Mouse (Mus musculus) heart, adult 18-20 months (tissue): ENCODE data around the gene Manba. TPM values are rescaled to one million over a fixed set of nuclear protein-coding genes. Genes with fewer than 3 reads are reported as not detected.
A peak's percentile ranks its signal among the peaks of the same experiment; 100 is the strongest.

Source experiments
- DNase-seq, 2 experiments: peaks; one replicate each; pipeline ENCODE4 v3.0.0; 2021 to 2022; ENCODE audit warnings: mixed read lengths in 1 of 2
- total RNA-seq, 2 experiments: library from RNA; stranded (reverse); gene quantifications; 2 replicates each; pipeline ENCODE4 v1.2.3; 2021

Manba gene
- total RNA-seq, 2 experiments from 2014 or later: 15.0 to 17.5 TPM

- DNase-seq: no peak
These were observed 44.3 kb downstream of the Manba start for GRCm38 (mm10) chr3:135529670-135530069.

GRCm38 (mm10) chr3:135531762-135532161 is 46.4 kb downstream of the Manba start:
- no peak for DNase-seq

GRCm38 (mm10) chr3:135534103-135534502 is 48.7 kb downstream of the Manba start:
- DNase-seq: peak; percentile 36 to 49

DNA sequence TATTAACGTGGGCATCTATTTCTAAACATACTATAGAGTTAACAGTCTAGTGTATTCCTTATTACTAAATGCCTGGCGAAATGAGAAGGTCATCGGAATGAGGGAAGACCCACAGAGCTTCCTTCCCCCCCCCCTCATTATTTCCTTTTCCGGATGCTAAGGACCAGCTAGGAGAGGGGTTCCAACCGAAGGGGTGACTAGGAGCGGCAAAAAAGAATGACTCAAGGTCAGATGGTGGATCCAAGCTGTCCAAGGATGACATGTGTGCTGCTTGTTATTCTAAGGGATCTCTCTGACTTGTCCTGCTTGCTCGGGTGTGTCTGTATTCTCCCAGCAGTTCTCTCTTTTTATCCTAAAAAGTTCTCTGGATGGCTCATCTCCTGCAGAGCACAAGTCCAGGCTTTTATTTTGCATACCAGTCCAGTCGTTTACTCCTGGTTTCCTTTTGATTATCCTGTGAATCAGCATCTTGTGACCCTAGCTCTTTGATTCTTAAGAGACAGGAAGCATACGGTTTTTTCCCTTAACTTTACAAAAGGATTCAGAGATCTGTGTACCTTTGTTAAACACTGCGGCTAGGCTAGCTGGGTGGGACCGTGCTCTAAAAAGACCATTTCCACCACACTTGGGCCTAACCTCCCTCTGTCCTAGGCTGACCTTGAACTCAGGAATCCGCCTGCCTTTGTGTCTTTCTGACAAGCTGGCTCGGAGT is 61.0 kb downstream of the Manba start:
- DNase-seq: no peak

DNA sequence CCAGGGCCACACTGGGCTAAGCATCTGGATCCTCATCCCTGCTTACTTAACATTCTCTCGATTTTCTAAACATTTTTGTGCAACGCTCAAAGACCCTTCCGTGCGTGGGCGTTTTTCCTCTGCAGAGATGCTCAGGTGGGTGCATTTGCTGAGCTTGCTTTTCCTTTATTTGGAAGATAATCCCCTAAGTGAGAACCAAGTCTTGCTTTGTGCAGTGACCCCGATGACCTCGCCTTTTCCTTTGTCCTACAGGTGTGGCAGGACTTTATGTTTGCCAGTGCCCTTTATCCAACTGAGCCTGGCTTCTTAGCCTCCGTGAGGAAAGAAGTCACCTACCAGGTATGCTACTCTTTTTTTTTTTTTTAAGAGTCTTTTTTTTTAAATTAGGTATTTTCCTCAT is 61.9 kb downstream of the Manba start:
- no peak for DNase-seq

DNA sequence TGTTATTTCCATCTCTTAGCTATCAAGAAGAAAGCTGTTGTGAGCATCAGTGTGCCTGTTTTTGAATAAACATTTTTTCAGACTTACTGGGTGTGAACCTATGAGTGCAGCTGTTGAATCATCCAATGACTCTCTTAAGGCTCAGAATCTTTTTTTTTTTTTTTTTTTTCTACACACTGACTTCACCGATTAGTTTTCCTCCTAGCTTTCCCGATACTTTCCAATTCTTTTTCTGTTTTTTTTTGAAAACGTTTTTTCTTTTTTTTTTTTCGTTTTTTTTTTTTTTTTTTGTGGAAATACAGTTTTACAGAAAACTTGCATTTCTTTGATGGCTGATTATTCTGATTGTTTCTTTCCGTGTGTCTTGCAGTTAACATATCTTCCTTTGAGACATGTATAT is 67.5 kb downstream of the Manba start:
- no peak for DNase-seq

- DNase-seq: no peak
These were observed 69.8 kb downstream of the Manba start for GRCm38 (mm10) chr3:135555192-135555591.

DNA sequence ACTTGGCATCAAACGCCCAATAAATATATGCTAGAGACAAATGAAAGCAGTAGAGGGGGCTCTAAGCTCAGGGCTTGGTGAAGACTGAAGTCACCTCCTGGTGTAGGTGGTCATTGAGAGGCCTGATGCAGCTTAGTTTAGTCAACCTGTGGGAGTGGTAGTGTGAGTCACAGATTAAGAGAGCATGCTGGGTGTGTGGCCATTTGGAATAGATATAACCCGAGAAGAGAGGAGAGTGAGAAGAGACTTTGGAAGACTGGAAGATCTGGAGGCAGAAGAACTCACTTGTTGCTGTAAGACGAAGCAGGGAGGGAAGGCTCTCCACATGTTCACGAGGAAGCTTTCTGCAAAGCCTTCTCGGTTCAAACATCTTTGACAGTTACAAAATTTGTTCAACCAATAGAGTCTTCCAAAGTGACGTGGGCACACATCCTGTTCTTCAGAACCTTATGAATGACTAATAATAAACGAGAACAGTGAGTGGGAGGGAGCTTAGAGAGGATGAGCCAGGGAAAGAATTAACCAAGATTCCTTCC is 70.7 kb downstream of the Manba start:
- DNase-seq: peak; percentile 39 to 55

DNA sequence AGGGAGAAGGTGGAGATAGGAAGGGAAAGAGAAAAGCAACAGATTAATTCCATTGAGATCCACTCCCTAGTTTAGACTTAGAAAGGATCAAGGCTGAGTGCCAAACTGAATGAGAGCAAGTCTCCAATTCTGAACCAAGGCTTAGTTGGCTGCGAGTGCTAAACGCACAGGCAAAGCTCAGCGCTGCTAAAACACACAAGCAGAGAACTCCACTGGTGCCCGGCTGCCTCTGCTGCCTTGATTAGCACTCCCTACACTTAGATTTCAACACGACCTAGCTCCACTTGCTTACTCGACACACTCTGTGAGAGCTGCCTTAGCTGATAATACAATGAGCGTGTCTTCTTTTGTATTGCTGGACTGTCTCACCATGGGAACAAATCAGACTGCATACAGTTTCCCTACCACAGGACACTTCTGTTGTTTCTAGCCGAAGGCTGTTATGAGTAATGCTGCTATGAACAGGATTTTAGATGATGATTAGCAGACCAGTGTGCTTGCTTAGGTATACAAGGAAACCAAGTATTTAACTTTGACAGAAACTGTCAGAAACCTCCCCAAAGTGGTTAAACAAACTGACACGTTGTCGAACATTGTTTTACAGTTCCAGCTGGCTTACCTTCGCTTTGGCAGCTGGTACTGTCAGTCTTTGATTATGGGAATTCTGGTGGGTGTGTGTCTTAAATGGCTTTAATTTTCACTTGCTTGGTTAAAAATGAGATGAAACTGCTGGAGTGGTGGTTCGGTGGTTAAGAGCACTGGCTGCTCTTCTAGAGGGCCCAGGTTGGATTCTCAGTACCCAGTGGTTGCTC is 71.6 kb downstream of the Manba start:
- DNase-seq: peak; percentile 49 to 50

DNA sequence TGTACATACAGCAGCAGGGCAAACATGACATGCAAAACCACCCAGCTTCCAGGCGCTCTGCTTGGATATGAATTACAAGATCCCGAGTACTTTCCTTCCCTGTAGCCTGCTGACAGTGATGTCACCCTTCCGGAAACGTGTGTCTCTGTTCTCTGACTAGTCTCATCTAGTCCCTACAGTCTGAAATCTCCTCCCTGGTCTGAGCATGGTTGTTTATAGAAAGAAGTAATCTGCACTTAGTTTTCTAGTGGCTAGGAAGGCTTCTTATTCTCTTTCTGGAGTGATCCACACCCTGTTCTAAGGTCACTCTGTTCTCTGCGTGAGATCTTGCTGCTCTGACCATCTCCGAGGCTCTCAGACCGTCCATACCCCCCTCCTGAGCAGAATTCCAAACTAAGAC is 76.6 kb downstream of the Manba start:
- DNase-seq: no peak

- no peak for DNase-seq
These were observed 77.8 kb downstream of the Manba start for GRCm38 (mm10) chr3:135563163-135563689.

GRCm38 (mm10) chr3:135564706-135565105 is 79.3 kb downstream of the Manba start:
- no peak for DNase-seq

DNA sequence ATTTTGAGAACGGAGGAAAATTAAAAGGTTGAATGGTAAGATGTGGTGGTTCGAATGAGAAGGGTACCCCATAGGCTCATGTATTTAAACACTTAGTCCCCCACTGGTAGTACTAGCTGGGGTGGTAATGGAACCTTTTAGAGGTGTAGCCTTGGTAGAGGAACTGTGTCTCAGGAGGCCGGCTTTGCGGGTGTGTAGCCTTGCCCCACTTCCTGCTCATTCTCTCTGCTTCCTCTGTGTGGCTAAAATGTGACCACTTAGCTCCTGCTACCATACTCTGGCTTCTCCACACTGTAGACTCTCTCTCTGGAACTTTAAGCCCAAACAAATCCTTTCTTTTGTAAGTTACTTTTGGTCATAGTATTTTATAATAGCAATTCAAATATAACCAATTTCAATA is 79.9 kb downstream of the Manba start:
- no peak for DNase-seq

- peak; percentile 70 to 83 for DNase-seq
These were observed 82.5 kb downstream of the Manba start for GRCm38 (mm10) chr3:135567888-135568287.

DNA sequence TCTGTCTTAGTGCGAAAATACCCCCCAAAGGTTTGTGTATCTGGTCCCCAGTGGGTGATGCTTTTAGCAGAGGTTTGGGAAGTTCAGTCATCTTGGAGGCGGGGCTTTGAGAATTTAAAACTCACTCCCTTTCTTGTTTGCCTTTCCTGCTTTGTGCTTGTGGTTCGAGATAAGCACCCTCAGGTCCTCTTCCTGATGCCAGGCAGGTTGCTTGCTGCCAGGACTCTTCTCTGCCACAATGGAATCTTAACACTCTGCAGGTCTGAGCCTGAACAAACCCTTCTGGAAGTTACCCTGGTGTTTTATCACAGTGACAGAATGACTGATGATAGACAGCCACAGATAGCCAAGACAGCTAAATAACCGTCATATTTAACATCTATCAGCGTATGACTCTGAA is 83.2 kb downstream of the Manba start:
- DNase-seq: peak; percentile 32 to 42

DNA sequence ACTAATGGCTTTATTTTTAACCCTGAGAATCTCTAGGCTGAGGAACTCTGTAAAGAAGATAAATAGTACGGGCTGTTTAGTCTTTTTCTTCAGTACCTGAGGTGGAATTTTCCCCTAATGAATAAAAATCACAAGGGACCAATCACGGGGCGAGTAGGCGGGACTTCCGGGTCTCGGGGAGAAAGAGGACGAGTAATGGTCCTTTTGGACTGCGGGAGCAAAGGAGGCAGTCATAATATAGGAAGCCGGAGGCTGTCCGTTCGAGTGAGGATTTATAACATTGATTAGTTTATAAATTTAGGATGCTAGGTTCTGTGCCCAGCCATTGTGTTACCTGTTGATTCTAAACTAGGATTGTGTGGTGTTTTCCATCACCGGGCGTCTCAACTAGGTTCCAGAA is 86.1 kb downstream of the Manba start:
- DNase-seq: no peak

- peak; percentile 53 to 74 for DNase-seq
These were observed 87.6 kb downstream of the Manba start for GRCm38 (mm10) chr3:135573051-135573450.

GRCm38 (mm10) chr3:135575126-135575525 is 89.7 kb downstream of the Manba start:
- DNase-seq: no peak

GRCm38 (mm10) chr3:135578588-135579140 is 93.3 kb downstream of the Manba start:
- DNase-seq: no peak

GRCm38 (mm10) chr3:135579179-135579578 is 93.8 kb downstream of the Manba start:
- peak; percentile 67 to 71 for DNase-seq

DNA sequence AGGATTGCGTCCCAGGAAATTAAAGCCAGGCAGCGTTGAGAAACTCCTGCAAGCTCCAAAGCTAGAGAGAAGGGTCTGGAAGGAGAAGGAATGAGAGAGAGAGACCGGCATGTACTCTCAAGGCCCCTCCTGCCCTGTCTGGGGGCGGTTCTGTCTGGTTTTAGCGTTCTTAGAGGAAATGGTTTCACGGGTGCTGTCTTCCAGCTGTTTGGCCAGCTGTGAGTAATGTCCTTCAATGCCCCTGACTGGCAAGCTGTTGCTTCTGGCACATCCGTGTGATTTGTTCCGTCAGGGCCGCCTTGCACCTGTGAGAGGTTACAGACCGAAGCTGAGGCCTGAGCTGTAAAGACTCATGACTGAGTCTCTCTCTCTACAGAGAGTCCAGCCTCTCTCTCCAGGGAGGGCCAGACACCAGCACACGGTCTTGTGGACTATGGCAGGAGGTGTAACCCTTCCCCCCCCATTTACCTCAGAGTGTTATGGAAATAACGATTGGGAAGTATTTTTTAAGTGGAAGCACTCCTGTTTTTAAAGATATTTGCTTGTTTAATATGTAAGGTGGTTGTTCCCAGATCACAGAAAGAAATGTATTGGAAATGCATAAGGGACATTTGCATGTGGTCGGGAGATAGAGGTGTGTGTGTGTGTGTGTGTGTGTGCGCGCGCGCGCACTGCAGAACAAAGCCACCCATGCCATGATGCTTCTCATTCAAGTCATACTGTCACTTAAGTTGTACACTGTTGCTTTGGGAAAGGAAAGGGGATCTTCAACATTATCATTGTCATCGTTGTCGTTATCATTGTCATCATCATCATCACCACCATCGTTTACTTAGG is 95.2 kb downstream of the Manba start:
- peak; percentile 62 to 75 for DNase-seq

- peak in 1 of 2 experiments; percentile 58 for DNase-seq
These were observed 96.3 kb downstream of the Manba start for GRCm38 (mm10) chr3:135581606-135582117.
